Mouse (Mus musculus): ENCODE data around the gene Ttc8. TPM values are rescaled to one million over a fixed set of nuclear protein-coding genes. Genes with fewer than 3 reads are reported as not detected.

Gene Ttc8
- polyA plus RNA-seq (2015; fragmentation: Nextera tagmentation; extraction: Ambion mirVana) = 6.7 and 6.9 TPM in 2 replicates

- H3K9ac ChIP-seq (ENCODE audit: low read depth, low read length) = peak within 1 kb of the TSS; percentile 51
- WGBS = under 1% methylated on average over 35 of the region's 35 CpGs
- no peaks in the 10 kb centered on the region for H3K36me3 ChIP-seq (ENCODE audit: control insufficient read depth, insufficient read depth)
- H3K4me1 ChIP-seq (replicated peaks; ENCODE audit: control insufficient read depth, insufficient read depth, low read length) = no peaks in the 10 kb centered on the region
- TF ChIP-seq CTCF (IDR thresholded peaks at IDR 0.05; ENCODE audit: low read depth) = no peak
- ATAC-seq = peak; percentile 95
- H3K27ac ChIP-seq (ENCODE audit: low read depth, low read length) = no peak within 1 kb of the TSS; the same call in 1 of the 2 replicates
- peak within 1 kb of the TSS; percentile 76 for H3K4me2 ChIP-seq (replicated peaks; ENCODE audit: low read depth)
- H3K27me3 ChIP-seq (replicated peaks; ENCODE audit: control insufficient read depth, insufficient read depth, low read length) = no peaks in the 10 kb centered on the region; the same call in 1 of the 2 replicates
- H3K4me3 ChIP-seq (ENCODE audit: low read depth, low read length) = peak within 1 kb of the TSS; percentile 55
- H3K9me3 ChIP-seq (ENCODE audit: control insufficient read depth) = no peaks in the 10 kb centered on the region
Measured at GRCm38 (mm10) chr12:98920194-98920991, at the start of gene Ttc8. TSS of gene Ttc8 (plus strand) at chr12:98920574.

GRCm38 (mm10) chr12:98872836-98873235 is 47.5 kb upstream of the Ttc8 start:
- H3K4me2 ChIP-seq (replicated peaks; ENCODE audit: low read depth) = no peak overlapping the region
- H3K36me3 ChIP-seq (ENCODE audit: control insufficient read depth, insufficient read depth) = no peaks in the 10 kb centered on the region
- H3K4me3 ChIP-seq (ENCODE audit: low read depth, low read length) = no peak overlapping the region
- no peak overlapping the region for H3K27ac ChIP-seq (ENCODE audit: low read depth, low read length)
- H3K9me3 ChIP-seq (ENCODE audit: control insufficient read depth) = no peaks in the 10 kb centered on the region
- no peak overlapping the region for H3K9ac ChIP-seq (ENCODE audit: low read depth, low read length)
- no peak for ATAC-seq
- no peaks in the 10 kb centered on the region for H3K27me3 ChIP-seq (replicated peaks; ENCODE audit: control insufficient read depth, insufficient read depth, low read length)
- no peaks in the 10 kb centered on the region for H3K4me1 ChIP-seq (replicated peaks; ENCODE audit: control insufficient read depth, insufficient read depth, low read length)
- TF ChIP-seq CTCF (IDR thresholded peaks at IDR 0.05; ENCODE audit: low read depth) = no peak
- 84% methylated on average over 10 of the region's 10 CpGs for WGBS

GRCm38 (mm10) chr12:98875216-98875615 is 45.2 kb upstream of the Ttc8 start:
- TF ChIP-seq CTCF (IDR thresholded peaks at IDR 0.05; ENCODE audit: low read depth) = no peak
- Histone ChIP-seq H3K36me3 (ENCODE audit: control insufficient read depth, insufficient read depth) (no peaks in the 10 kb centered on the region), H3K4me1 (replicated peaks; ENCODE audit: control insufficient read depth, insufficient read depth, low read length) (no peaks in the 10 kb centered on the region), H3K4me2 (replicated peaks; ENCODE audit: low read depth) (no peak overlapping the region), H3K9me3 (ENCODE audit: control insufficient read depth) (no peaks in the 10 kb centered on the region), H3K4me3 (ENCODE audit: low read depth, low read length) (no peak overlapping the region), H3K9ac (ENCODE audit: low read depth, low read length) (no peak overlapping the region), H3K27ac (ENCODE audit: low read depth, low read length) (no peak overlapping the region), H3K27me3 (replicated peaks; ENCODE audit: control insufficient read depth, insufficient read depth, low read length) (no peaks in the 10 kb centered on the region)
- 62% methylated on average over 2 of the region's 2 CpGs for WGBS
- ATAC-seq = no peak

GRCm38 (mm10) chr12:98878693-98879092 is 41.7 kb upstream of the Ttc8 start:
- Histone ChIP-seq H3K4me2 (replicated peaks; ENCODE audit: low read depth) (no peak overlapping the region), H3K27ac (ENCODE audit: low read depth, low read length) (no peak overlapping the region), H3K4me1 (replicated peaks; ENCODE audit: control insufficient read depth, insufficient read depth, low read length) (no peaks in the 10 kb centered on the region), H3K27me3 (replicated peaks; ENCODE audit: control insufficient read depth, insufficient read depth, low read length) (no peaks in the 10 kb centered on the region), H3K36me3 (ENCODE audit: control insufficient read depth, insufficient read depth) (no peaks in the 10 kb centered on the region), H3K4me3 (ENCODE audit: low read depth, low read length) (no peak overlapping the region), H3K9ac (ENCODE audit: low read depth, low read length) (no peak overlapping the region), H3K9me3 (ENCODE audit: control insufficient read depth) (no peaks in the 10 kb centered on the region)
- ATAC-seq = no peak
- 69% methylated on average over 1 of the region's 1 CpGs for WGBS
- no peak for TF ChIP-seq CTCF (IDR thresholded peaks at IDR 0.05; ENCODE audit: low read depth)

- ATAC-seq = no peak
- Histone ChIP-seq H3K36me3 (ENCODE audit: control insufficient read depth, insufficient read depth) (no peaks in the 10 kb centered on the region), H3K27ac (ENCODE audit: low read depth, low read length) (no peak overlapping the region), H3K4me2 (replicated peaks; ENCODE audit: low read depth) (no peak overlapping the region), H3K27me3 (replicated peaks; ENCODE audit: control insufficient read depth, insufficient read depth, low read length) (no peaks in the 10 kb centered on the region), H3K9me3 (ENCODE audit: control insufficient read depth) (no peaks in the 10 kb centered on the region), H3K4me3 (ENCODE audit: low read depth, low read length) (no peak overlapping the region), H3K9ac (ENCODE audit: low read depth, low read length) (no peak overlapping the region), H3K4me1 (replicated peaks; ENCODE audit: control insufficient read depth, insufficient read depth, low read length) (no peaks in the 10 kb centered on the region)
- WGBS = 46% methylated on average over 5 of the region's 5 CpGs
- no peak for TF ChIP-seq CTCF (IDR thresholded peaks at IDR 0.05; ENCODE audit: low read depth)
Measured at GRCm38 (mm10) chr12:98881796-98882195, 38.6 kb upstream of the Ttc8 start.

GRCm38 (mm10) chr12:98884515-98884914 is 35.9 kb upstream of the Ttc8 start:
- Histone ChIP-seq H3K4me3 (ENCODE audit: low read depth, low read length) (no peak overlapping the region), H3K9ac (ENCODE audit: low read depth, low read length) (no peak overlapping the region), H3K27ac (ENCODE audit: low read depth, low read length) (no peak overlapping the region), H3K36me3 (ENCODE audit: control insufficient read depth, insufficient read depth) (no peaks in the 10 kb centered on the region), H3K9me3 (ENCODE audit: control insufficient read depth) (no peaks in the 10 kb centered on the region), H3K27me3 (replicated peaks; ENCODE audit: control insufficient read depth, insufficient read depth, low read length) (no peaks in the 10 kb centered on the region), H3K4me2 (replicated peaks; ENCODE audit: low read depth) (no peak overlapping the region), H3K4me1 (replicated peaks; ENCODE audit: control insufficient read depth, insufficient read depth, low read length) (no peaks in the 10 kb centered on the region)
- no peak for ATAC-seq
- 0% methylated on average over 1 of the region's 1 CpGs for WGBS
- TF ChIP-seq CTCF (IDR thresholded peaks at IDR 0.05; ENCODE audit: low read depth) = peak; percentile 64
